Mouse (Mus musculus) kidney, adult 2 months (tissue): ENCODE data around the gene Gpc6.

Experiments used
- CTCF ChIP-seq: fragments of 200-500 bp; conservative IDR thresholded peaks from 2 replicates; pipeline ENCODE4 v1.5.1; 2011; ENCODE audit warnings: low read depth, mild to moderate bottlenecking, control low read depth, low read length, moderate library complexity, mixed read lengths; ENCODE audit not compliant: insufficient read depth, insufficient read length
- POLR2A ChIP-seq: fragments of 200-500 bp; IDR thresholded peaks from one replicate; pipeline ENCODE4 v1.6.1; 2011; ENCODE audit warnings: low read depth, low read length, control low read depth

DNA sequence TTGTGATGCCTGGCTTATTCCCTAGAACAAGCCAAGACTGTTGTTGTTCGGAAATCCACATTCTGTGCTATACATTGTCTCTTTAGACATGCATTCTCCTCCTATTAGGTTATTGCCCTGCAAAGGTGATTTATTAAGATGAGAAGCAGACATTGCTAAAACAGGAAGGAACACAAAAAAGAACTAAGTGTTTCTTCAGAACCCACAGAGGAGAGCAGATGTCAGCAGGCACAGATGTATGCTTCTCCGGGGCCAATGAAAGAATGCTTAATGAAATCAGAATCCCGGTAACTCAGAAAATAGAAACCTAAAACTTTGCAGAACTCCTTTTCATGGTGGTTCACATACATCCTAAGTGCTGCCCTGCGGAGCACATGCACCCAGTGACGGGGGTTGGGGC, 837.8 kb downstream of the Gpc6 start:
- TF ChIP-seq POLR2A (no peak), CTCF (no peak)
